Mouse (Mus musculus) bone marrow macrophage, adult 2 months (primary cell): ENCODE results near the gene Fzd2.

Experiments
- CTCF ChIP-seq: IDR thresholded peaks from 2 replicates; pipeline ENCODE4 v1.5.1; 2012; ENCODE audit warnings: low read depth, mild to moderate bottlenecking, low read length, moderate library complexity
- POLR2A ChIP-seq: IDR thresholded peaks from 2 replicates; pipeline ENCODE4 v1.6.1; 2012; ENCODE audit warnings: mild to moderate bottlenecking, low read depth, low read length, borderline replicate concordance

DNA sequence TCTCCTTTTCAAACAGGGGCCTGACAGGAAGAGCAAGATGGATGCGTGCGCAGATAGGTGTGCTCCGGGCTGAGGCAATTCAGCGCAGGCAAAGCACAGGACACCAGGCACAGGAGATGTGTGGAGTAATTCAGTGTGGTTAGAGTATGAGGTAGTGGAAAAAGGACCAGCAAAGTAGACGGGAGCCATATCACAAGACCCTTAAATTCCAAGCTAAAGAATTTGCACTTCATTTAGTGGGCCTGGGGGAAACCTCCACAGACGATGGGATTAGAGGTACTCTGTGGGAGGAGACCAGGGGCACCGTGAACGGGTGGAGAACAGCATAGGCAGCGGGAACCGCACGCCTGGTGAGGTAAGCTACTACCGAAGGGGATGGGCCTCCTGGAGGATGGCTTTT, 43.7 kb downstream of the Fzd2 start:
- no peak for TF ChIP-seq CTCF
- no peak for TF ChIP-seq POLR2A
